ENCODE assay signal across 8 mouse cellular contexts in genomic region chr13:64369805-64370172, GRCm38 (mm10). TPM values are rescaled to one million over a fixed set of nuclear protein-coding genes. Genes with fewer than 3 reads are reported as not detected.
DNase-seq lines count a peak whose midpoint lies in the region; ATAC-seq and TF ChIP-seq lines count a peak whose summit lies in the region.

No protein-coding gene starts in this region.

- H3K9me3 ChIP-seq in liver, embryonic 14.5 days (ENCODE audit: control insufficient read depth, low read length): no peaks in the 10 kb centered on the region
- no peaks in the 10 kb centered on the region for H3K9me3 ChIP-seq in neural tube, embryonic 15.5 days (replicated peaks)

- ATAC-seq in hematopoietic stem cell, adult 5-6 weeks (replicated peaks in 1 of 2; ENCODE audit: insufficient read depth in 1 of 2, low FRiP score in 2 of 2, low TSS enrichment in 1 of 2, low read depth in 1 of 2, poor library complexity in 2 of 2, severe bottlenecking in 2 of 2): peak; percentile 19 to 37
- ATAC-seq in liver, embryonic 14.5 days (ENCODE audit: insufficient read depth): peak; percentile 45
- ATAC-seq in neural tube, embryonic 15.5 days (ENCODE audit: low FRiP score): peak; percentile 86

- H3K79me2 ChIP-seq in heart, adult 2 months (replicated peaks; ENCODE audit: control insufficient read depth, insufficient read depth, low read length): no peaks in the 10 kb centered on the region; the same call in 1 of the 2 replicates

- peak overlapping the region; percentile 74 for H3K4me2 ChIP-seq in liver, embryonic 14.5 days (ENCODE audit: low read depth)
- H3K4me2 ChIP-seq in neural tube, embryonic 15.5 days: peak overlapping the region; percentile 85

- TF ChIP-seq CTCF in heart, adult 2 months (IDR thresholded peaks at IDR 0.05): no peak
- TF ChIP-seq CTCF in liver, embryonic 14.5 days (IDR thresholded peaks at IDR 0.05; ENCODE audit: low read depth): no peak

- H3K27ac ChIP-seq in heart, adult 2 months: peak overlapping the region; percentile 97
- H3K27ac ChIP-seq in liver, embryonic 14.5 days: no peak overlapping the region
- H3K27ac ChIP-seq in neural tube, embryonic 15.5 days (replicated peaks): peak overlapping the region; percentile 77

- peak overlapping the region; percentile 86 for H3K9ac ChIP-seq in heart, adult 2 months (ENCODE audit: low read depth, low read length)
- H3K9ac ChIP-seq in liver, embryonic 14.5 days (replicated peaks): peak overlapping the region; percentile 49
- peak overlapping the region; percentile 78 for H3K9ac ChIP-seq in neural tube, embryonic 15.5 days (replicated peaks)

- no peak for TF ChIP-seq EP300 in heart, adult 2 months (IDR thresholded peaks at IDR 0.05; ENCODE audit: insufficient read depth, low read depth, low read length)
- TF ChIP-seq EP300 in liver, embryonic 14.5 days (IDR thresholded peaks at IDR 0.05; ENCODE audit: low read depth): no peak

- under 1% methylated on average over 29 of the region's 29 CpGs for WGBS in heart, adult 2 months
- WGBS in liver, embryonic 14.5 days (ENCODE audit: insufficient replicate concordance): 1% methylated on average over 29 of the region's 29 CpGs
- WGBS in neural tube, embryonic 15.5 days: under 1% methylated on average over 29 of the region's 29 CpGs

- H3K4me3 ChIP-seq in heart, adult 2 months: peak overlapping the region; percentile 89
- peak overlapping the region; percentile 63 to 71 for H3K4me3 ChIP-seq in liver, embryonic 14.5 days (ENCODE audit: insufficient read depth in 1 of 2, low read depth in 2 of 2, low read length in 2 of 2)
- H3K4me3 ChIP-seq in neural tube, embryonic 15.5 days (replicated peaks): peak overlapping the region; percentile 87

- intact Hi-C loops in heart, adult 2 months (cut with DNase I): loop anchor here (1.0 kb wide), 2 partner anchors 57 to 63 kb away; partner anchors contain the start of genes Aaed1 and Cdk20

- peaks cover 21% of the 10 kb centered on the region for H3K36me3 ChIP-seq in heart, adult 2 months (ENCODE audit: control insufficient read depth, insufficient read depth, low read length)
- no peaks in the 10 kb centered on the region for H3K36me3 ChIP-seq in liver, embryonic 14.5 days (replicated peaks; ENCODE audit: control insufficient read depth, insufficient read depth, low read depth)
- H3K36me3 ChIP-seq in neural tube, embryonic 15.5 days: peaks cover 28% of the 10 kb centered on the region

- H3K27me3 ChIP-seq in heart, adult 2 months (ENCODE audit: control insufficient read depth, insufficient read depth, low read length): no peaks in the 10 kb centered on the region
- no peaks in the 10 kb centered on the region for H3K27me3 ChIP-seq in liver, embryonic 14.5 days (ENCODE audit: control insufficient read depth, insufficient read depth, low read length)
- H3K27me3 ChIP-seq in neural tube, embryonic 15.5 days (replicated peaks): no peaks in the 10 kb centered on the region

- no peak for DNase-seq in heart, adult 2 months
- DNase-seq in heart, adult 8-10 months (ENCODE audit: low spot score): no peak
- peak; percentile 42 for DNase-seq in urinary bladder, postnatal 14 days (ENCODE audit: low spot score)
- no peak for DNase-seq in urinary bladder, postnatal 4 days (ENCODE audit: low spot score in 2 of 2)
- no peak for DNase-seq in liver, embryonic 14.5 days (ENCODE audit: low read depth in 3 of 3, low spot score in 3 of 3)
- DNase-seq in frontal cortex, postnatal 10 days (ENCODE audit: low spot score in 2 of 2): no peak

- no peaks in the 10 kb centered on the region for H3K4me1 ChIP-seq in heart, adult 2 months (ENCODE audit: control insufficient read depth, insufficient read depth, low read length)
- peaks cover 0 to 6% of the 10 kb centered on the region in 2 experiments; a peak in 1 of 4 replicates for H3K4me1 ChIP-seq in liver, embryonic 14.5 days (replicated peaks; ENCODE audit: control insufficient read depth in 2 of 2, insufficient read depth in 2 of 2, low read length in 1 of 2)
- H3K4me1 ChIP-seq in neural tube, embryonic 15.5 days: peaks cover 18% of the 10 kb centered on the region

- TF ChIP-seq POLR2A in heart, adult 2 months (IDR thresholded peaks at IDR 0.05; ENCODE audit: insufficient read depth, low read depth, low read length): no peak

RNA-seq across cellular contexts. Expression of gene Ctsl, which starts 0.9 kb away (rescaled TPM):
- total RNA-seq in heart, adult 2 months (2021): 100 to 1,000 TPM; 221 to 288 TPM
- polyA plus RNA-seq in heart, adult 2 months (2012; rRNA removed): 90.0 and 166 TPM in 2 replicates
- 100 to 1,000 TPM; 187 to 292 (median 203) TPM for total RNA-seq in heart, adult 8-10 months (2022)
- total RNA-seq in hematopoietic stem cell, adult 5-6 weeks (2017): 84.4 and 135 TPM in 2 replicates
- 62.5 and 82.2 TPM in 2 replicates for polyA plus RNA-seq in liver, embryonic 14.5 days (2012; rRNA removed)
- 135 and 161 TPM in 2 replicates for polyA plus RNA-seq in liver, embryonic 14.5 days (2014; fragmentation: Nextera tagmentation; extraction: Ambion mirVana)
- polyA plus RNA-seq in neural tube, embryonic 15.5 days (2015; fragmentation: Nextera tagmentation; extraction: Ambion mirVana): 168 and 392 TPM in 2 replicates

RNA-seq across cellular contexts. Expression of gene Aaed1, which starts 57.3 kb away (rescaled TPM):
- total RNA-seq in heart, adult 2 months (2021): 10 to 100 TPM; 55.7 to 65.7 TPM
- polyA plus RNA-seq in heart, adult 2 months (2012; rRNA removed): 19.6 and 28.4 TPM in 2 replicates
- total RNA-seq in heart, adult 8-10 months (2022): 10 to 100 TPM; 56.9 to 69.9 (median 65.3) TPM
- total RNA-seq in hematopoietic stem cell, adult 5-6 weeks (2017): 84.9 and 103 TPM in 2 replicates
- 4.3 and 7.0 TPM in 2 replicates for polyA plus RNA-seq in liver, embryonic 14.5 days (2012; rRNA removed)
- 14.9 and 15.0 TPM in 2 replicates for polyA plus RNA-seq in liver, embryonic 14.5 days (2014; fragmentation: Nextera tagmentation; extraction: Ambion mirVana)
- polyA plus RNA-seq in neural tube, embryonic 15.5 days (2015; fragmentation: Nextera tagmentation; extraction: Ambion mirVana): 17.4 and 24.5 TPM in 2 replicates

Comparison
In these comparisons a context has a peak if more than half of its experiments do, and no peak if none do; other contexts are left out.
1. ATAC-seq: peak in every context shown above with its lines; median percentile 86 in neural tube, embryonic 15.5 days; 45 in liver, embryonic 14.5 days; 28 in hematopoietic stem cell, adult 5-6 weeks.